Mouse (Mus musculus) kidney, embryonic 14.5 days (tissue): Measurements from ENCODE around the gene 2010111I01Rik. TPM values are rescaled to one million over a fixed set of nuclear protein-coding genes. Genes with fewer than 3 reads are reported as not detected.

Experiments used
- ATAC-seq: fragments of 200-750 bp; cut with Nextera tagmentation; 2 replicates; pipeline ENCODE4 v1.8.0; 2017; ENCODE audit warnings: moderate number of reproducible peaks, mild to moderate bottlenecking, moderate TSS enrichment, moderate library complexity; ENCODE audit not compliant: low FRiP score, low TSS enrichment
- H3K27ac ChIP-seq: fragments of 300-500 bp; sonication (generic); 2 replicates; pipeline ENCODE4 v1.5.1; 2014; ENCODE audit warnings: low read depth, mild to moderate bottlenecking, low read length, moderate library complexity, mixed read lengths
- H3K27me3 ChIP-seq: fragments of 300-500 bp; sonication (generic); 2 replicates; pipeline ENCODE4 v1.6.1; 2014; ENCODE audit warnings: mild to moderate bottlenecking, low read length; ENCODE audit not compliant: control insufficient read depth, insufficient read depth
- H3K36me3 ChIP-seq: fragments of 300-500 bp; sonication (generic); 2 replicates; pipeline ENCODE4 v1.6.1; 2014; ENCODE audit warnings: low read length, mixed read lengths; ENCODE audit not compliant: control insufficient read depth, insufficient read depth
- H3K4me1 ChIP-seq: fragments of 300-500 bp; sonication (generic); 2 replicates; pipeline ENCODE4 v1.6.1; 2014; ENCODE audit warnings: low read length, mixed read lengths; ENCODE audit not compliant: control insufficient read depth, insufficient read depth
- H3K4me2 ChIP-seq: fragments of 300-500 bp; sonication (generic); replicated peaks from 2 replicates; pipeline ENCODE4 v1.6.1; 2014; ENCODE audit warnings: low read depth, mild to moderate bottlenecking, low read length
- H3K4me3 ChIP-seq: fragments of 300-500 bp; sonication (generic); 2 replicates; pipeline ENCODE4 v1.5.1; 2014; ENCODE audit warnings: mild to moderate bottlenecking, low read length
- H3K9ac ChIP-seq: fragments of 300-500 bp; sonication (generic); 2 replicates; pipeline ENCODE4 v1.6.1; 2014; ENCODE audit warnings: low read depth, mild to moderate bottlenecking, low read length, moderate library complexity
- H3K9me3 ChIP-seq: fragments of 300-500 bp; sonication (generic); 2 replicates; pipeline ENCODE4 v1.6.1; 2016; ENCODE audit warnings: low read length; ENCODE audit not compliant: control insufficient read depth
- WGBS: fragments of 180-500 bp; shearing (Covaris S2); extraction: QIAGEN DNeasy Blood & Tissue Kit; methylation state at CpG from one replicate; pipeline ENCODE4 v1.1.7; 2014; 5-methylcytosine and 5-hydroxymethylcytosine counted together
- polyA plus RNA-seq: library from polyadenylated mRNA; unstranded; fragments of >200 nt; fragmentation: Nextera tagmentation; extraction: Ambion mirVana; gene quantifications from 2 replicates; pipeline ENCODE4 v1.2.1, GENCODE M21; 2014

Gene 2010111I01Rik
- polyA plus RNA-seq, 1 experiment from 2014 or later = 153 TPM

DNA sequence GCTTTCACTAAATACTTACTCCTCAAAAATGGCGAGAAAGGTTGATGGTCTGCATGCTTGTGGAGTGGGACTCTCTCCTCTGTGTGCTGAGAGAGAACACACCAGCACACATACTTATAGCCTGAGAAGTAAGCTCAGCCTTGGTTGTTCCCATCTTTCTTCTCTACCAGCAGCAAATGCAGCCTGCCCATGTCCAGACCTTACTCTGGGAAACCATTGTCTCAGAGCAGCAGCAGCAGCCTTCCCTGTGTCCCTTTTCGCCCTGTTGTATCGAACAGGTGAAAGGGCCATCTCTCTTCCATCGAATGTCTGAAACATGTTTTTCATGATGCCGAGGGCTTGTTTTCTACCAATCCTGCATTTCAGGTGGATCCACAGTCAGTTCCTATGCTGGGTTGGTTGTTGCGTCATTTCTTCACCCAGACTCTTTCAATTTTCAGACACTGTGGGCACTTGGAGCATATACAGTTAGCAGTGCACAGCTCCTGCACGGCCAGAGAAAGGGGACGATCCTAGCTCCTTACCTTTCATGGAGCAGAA, 285.8 kb downstream of the 2010111I01Rik start:
- H3K27me3 ChIP-seq = no peaks in the 10 kb centered on the region
- 86% methylated on average over 8 of the region's 8 CpGs for WGBS
- no peak overlapping the region for H3K9ac ChIP-seq
- no peaks in the 10 kb centered on the region for H3K9me3 ChIP-seq
- H3K4me2 ChIP-seq = no peak overlapping the region
- no peak overlapping the region for H3K4me3 ChIP-seq
- peaks cover 73% of the 10 kb centered on the region for H3K4me1 ChIP-seq
- H3K36me3 ChIP-seq = peaks cover 17% of the 10 kb centered on the region
- H3K27ac ChIP-seq = no peak overlapping the region
- no peak for ATAC-seq

DNA sequence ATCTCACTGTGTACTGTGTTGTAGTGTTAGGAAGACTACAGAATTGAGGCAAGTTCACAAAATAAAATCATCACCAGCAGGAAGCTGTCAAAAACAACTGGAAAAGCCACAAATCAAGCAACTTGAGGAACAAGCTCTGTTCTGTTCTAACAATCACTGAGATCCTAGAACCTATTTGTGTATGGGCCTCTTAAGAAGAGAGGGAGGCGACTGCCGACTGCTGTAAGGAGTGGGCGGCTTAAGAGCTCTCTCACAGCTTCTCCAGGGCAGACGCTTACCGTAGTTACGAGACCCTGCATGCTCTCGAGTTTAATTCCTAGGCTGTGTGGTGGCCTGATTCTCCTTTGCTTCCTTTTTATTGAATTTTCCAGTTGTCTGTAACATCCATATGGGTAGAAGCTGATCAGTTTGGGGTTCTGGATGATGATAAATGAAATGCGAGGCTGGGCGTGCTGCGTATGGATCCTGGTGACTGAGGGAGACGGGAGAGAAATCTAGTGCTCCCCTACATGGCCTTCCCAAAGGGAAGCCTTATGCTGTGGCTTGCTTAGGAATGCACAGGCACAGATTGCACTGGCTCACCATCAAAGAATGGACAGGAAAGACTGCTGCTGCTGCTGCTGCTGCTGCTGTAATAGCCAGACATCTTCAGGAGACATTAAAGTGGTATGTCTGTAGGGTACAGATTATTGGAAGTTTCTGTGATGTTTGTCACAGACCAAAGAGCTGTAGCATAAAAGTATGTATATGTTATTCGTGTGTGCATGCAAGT, 286.6 kb downstream of the 2010111I01Rik start:
- H3K27me3 ChIP-seq = no peaks in the 10 kb centered on the region
- peak overlapping the region; percentile 51; the same call in 1 of the 2 replicates for H3K27ac ChIP-seq
- H3K4me1 ChIP-seq = peaks cover 78% of the 10 kb centered on the region
- no peak overlapping the region; the same call in 1 of the 2 replicates for H3K9ac ChIP-seq
- H3K9me3 ChIP-seq = no peaks in the 10 kb centered on the region
- no peak for ATAC-seq
- peaks cover 13% of the 10 kb centered on the region for H3K36me3 ChIP-seq
- WGBS = 53% methylated on average over 12 of the region's 12 CpGs
- H3K4me3 ChIP-seq = no peak overlapping the region
- peak overlapping the region; percentile 17; the same call in 1 of the 2 replicates for H3K4me2 ChIP-seq

DNA sequence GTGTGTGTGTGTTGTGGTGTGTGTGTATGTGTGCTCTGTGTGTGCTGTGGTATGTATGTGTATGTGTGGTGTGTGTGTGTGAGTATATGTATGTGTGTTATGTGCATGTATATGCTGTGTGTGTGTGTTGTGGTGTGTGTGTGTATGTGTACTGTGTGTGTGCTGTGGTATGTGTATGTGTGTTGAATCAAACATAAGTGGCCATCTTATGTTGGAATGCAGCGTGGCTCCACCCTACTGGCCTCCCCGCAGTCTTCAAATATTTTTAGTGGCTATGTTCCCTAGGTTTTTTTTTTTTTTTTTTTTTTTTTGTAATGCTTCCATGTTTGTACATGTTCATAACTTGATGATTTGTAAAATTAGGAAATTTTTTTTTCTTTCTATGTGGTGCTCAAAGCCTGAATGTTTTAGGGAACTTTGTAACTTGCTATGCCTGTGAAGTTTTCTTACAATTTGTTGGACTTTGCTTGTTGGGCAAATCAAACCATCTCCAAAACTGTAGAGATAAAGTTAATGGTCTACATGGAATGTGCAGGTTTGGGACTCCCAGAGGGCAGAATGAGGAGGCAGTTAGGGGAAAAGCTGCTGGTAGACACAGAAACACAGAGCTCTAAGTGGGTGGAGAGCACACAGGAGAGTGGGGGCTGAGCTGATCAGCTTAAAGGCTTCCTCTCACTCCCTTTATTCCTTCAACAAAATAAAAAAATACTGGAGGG, 287.8 kb downstream of the 2010111I01Rik start:
- Histone ChIP-seq H3K27me3 (no peaks in the 10 kb centered on the region), H3K9me3 (no peaks in the 10 kb centered on the region), H3K4me3 (no peak overlapping the region), H3K36me3 (peaks cover 13% of the 10 kb centered on the region), H3K4me2 (no peak overlapping the region), H3K27ac (no peak overlapping the region), H3K4me1 (peaks cover 68% of the 10 kb centered on the region), H3K9ac (no peak overlapping the region)
- no peak for ATAC-seq
- WGBS = 81% methylated on average over 2 of the region's 2 CpGs

DNA sequence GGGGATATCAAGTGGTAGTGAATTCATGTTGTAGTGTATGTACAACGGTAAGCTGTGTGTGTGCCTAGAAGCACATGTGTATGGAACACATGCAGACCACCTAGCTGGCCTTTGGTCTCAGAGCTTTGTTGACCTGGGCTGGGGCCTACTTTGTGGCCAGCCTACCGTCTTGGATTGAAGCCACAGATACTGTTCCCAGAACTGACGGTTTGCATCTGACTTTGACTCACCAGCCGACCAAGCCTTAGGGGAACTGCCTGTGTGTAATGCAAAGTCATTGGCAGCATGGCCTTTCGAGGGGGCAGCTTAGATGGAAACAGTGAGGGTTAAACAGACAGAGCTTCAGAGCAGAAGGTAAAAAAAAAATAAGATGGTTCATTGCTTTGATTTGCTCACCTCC, 288.5 kb downstream of the 2010111I01Rik start:
- Histone ChIP-seq H3K27me3 (no peaks in the 10 kb centered on the region), H3K9ac (no peak overlapping the region), H3K4me2 (no peak overlapping the region), H3K36me3 (peaks cover 17% of the 10 kb centered on the region), H3K27ac (peak overlapping the region; percentile 18; the same call in 1 of the 2 replicates), H3K9me3 (no peaks in the 10 kb centered on the region), H3K4me3 (no peak overlapping the region), H3K4me1 (peaks cover 72% of the 10 kb centered on the region)
- no peak for ATAC-seq
- WGBS = 54% methylated on average over 5 of the region's 5 CpGs

DNA sequence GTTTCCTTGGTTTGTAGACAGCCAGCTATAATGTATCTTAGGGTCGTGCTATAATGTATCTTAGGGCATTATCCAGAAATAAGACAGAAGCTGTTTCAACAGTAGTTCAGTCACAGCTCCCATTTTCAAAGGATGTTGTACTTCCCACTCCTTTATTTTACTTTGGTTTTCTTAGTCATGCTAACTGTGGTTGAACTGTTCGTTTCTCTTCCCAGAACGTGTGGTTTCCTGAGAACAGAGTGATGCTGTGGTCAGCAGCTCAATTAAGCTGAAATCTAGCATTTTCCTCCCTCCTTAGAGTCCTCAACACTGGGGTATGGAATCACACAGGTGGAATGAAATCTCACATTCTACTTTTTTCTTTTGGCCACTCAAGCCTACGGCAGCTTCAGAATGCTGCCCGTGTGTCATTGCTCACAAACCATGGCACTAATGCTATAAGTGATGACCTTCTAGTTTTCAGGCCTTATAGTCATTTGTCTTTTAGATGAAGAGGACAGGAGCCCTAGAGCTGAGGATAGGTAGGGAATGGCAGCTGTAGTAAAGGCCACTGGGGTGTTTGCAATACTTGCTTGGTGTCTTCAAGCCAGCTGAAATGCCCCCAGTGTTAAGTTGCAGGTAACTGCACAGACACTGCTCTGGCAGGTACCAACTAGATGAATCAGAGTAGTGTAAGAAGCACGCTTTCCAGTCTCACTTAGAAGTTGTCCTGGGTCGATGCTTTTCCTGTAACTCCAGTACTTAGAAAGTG, 289.4 kb downstream of the 2010111I01Rik start:
- Histone ChIP-seq H3K4me2 (no peak overlapping the region), H3K27ac (no peak overlapping the region; the same call in 1 of the 2 replicates), H3K4me3 (no peak overlapping the region), H3K27me3 (no peaks in the 10 kb centered on the region), H3K9me3 (no peaks in the 10 kb centered on the region), H3K36me3 (peaks cover 16% of the 10 kb centered on the region), H3K4me1 (peaks cover 80% of the 10 kb centered on the region), H3K9ac (no peak overlapping the region)
- WGBS = 83% methylated on average over 7 of the region's 7 CpGs
- no peak for ATAC-seq

DNA sequence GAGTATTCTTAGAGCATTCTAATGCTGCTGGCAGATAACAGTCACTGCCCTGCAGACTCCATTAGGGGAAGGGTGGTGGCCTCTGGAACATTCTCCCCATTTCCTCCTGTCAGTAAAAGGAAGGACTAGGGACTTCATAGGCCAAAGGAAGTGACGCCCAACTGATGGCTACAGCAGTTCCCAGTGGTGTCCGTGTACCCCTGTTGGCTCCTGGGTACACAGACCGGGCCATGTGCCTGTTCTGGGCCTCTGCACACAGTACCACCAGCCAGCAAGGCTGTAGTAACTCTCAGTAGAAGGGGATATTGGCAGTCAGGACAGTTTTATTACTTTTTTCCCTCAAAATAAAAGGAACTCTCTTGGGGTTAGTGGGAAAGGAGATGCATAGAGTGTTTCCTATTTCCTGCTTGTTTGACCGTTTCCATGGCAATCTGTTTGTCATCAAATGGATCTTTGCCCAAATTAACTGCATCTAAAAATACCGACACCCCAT, 290.9 kb downstream of the 2010111I01Rik start:
- peak overlapping the region; percentile 60 for H3K27ac ChIP-seq
- ATAC-seq = peak; percentile 21; the same call in 1 of the 2 replicates
- H3K4me1 ChIP-seq = peaks cover 79% of the 10 kb centered on the region
- no peak overlapping the region for H3K4me2 ChIP-seq
- no peaks in the 10 kb centered on the region for H3K9me3 ChIP-seq
- no peaks in the 10 kb centered on the region for H3K27me3 ChIP-seq
- H3K9ac ChIP-seq = no peak overlapping the region
- H3K36me3 ChIP-seq = peaks cover 13% of the 10 kb centered on the region
- 57% methylated on average over 5 of the region's 5 CpGs for WGBS
- H3K4me3 ChIP-seq = no peak overlapping the region

DNA sequence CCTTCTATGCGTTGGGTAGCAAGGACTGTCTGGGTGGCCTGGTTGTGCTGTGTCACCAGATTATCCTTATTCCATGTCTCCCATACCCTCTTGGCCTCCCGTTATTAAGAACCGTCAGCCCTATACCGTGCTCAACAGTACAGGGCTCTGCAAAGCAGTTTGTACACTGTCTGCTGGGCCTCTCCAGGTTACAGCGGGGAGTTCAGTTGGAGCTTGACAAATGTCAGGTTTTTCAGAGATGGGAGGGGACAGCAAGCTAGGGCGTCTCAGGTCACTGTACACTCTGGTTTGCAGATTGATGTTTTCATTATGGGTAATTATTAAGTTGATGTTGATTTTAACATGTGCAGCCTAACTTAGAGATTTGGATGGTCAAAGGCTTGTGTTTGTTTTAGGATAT, 291.5 kb downstream of the 2010111I01Rik start:
- Histone ChIP-seq H3K27me3 (no peaks in the 10 kb centered on the region), H3K36me3 (peaks cover 12% of the 10 kb centered on the region), H3K4me3 (no peak overlapping the region), H3K27ac (peak overlapping the region; percentile 60), H3K9ac (no peak overlapping the region), H3K4me1 (peaks cover 79% of the 10 kb centered on the region), H3K4me2 (no peak overlapping the region), H3K9me3 (no peaks in the 10 kb centered on the region)
- ATAC-seq = peak; percentile 44
- WGBS = 35% methylated on average over 6 of the region's 6 CpGs

DNA sequence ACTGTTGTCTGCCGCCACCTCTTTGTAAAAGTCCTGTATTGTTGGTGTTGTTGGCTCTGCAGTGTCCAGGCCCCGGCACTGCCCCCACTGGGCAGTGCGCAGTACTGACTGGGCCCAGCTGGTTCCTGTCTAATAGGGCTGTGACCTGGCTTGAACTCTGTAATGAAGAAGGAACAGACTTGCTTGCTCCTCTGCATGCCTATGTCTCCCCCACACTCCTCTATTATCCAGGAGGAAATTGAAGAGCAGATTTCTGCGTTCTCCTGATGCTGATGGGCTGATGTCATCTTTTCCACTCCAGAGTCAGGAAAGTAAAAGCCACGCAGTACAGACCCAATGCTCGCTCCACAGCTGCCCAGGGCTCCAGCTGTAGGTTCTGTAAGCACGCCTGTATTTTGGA, 292.1 kb downstream of the 2010111I01Rik start:
- Histone ChIP-seq H3K36me3 (peaks cover 13% of the 10 kb centered on the region), H3K27ac (0 out of 2 replicates have a peak overlapping the region, but pooled peaks have one; percentile 17), H3K4me2 (no peak overlapping the region), H3K9me3 (no peaks in the 10 kb centered on the region), H3K27me3 (no peaks in the 10 kb centered on the region), H3K4me1 (peaks cover 76% of the 10 kb centered on the region), H3K4me3 (no peak overlapping the region), H3K9ac (no peak overlapping the region)
- ATAC-seq = peak; percentile 92
- WGBS = 22% methylated on average over 7 of the region's 7 CpGs
